Mouse (Mus musculus) heart, embryonic 15.5 days (tissue): ENCODE measurements around the gene A2ml1. TPM values are rescaled to one million over a fixed set of nuclear protein-coding genes. Genes with fewer than 3 reads are reported as not detected.

Source experiments
- ATAC-seq: fragments of 200-750 bp; cut with Nextera tagmentation; replicated peaks from 2 replicates; pipeline ENCODE4 v1.8.0; 2017; ENCODE audit warnings: low read depth, moderate TSS enrichment; ENCODE audit not compliant: insufficient number of reproducible peaks, insufficient read depth, low FRiP score
- H3K27ac ChIP-seq: fragments of 300-500 bp; sonication (generic); 2 replicates; pipeline ENCODE4 v1.5.1; 2015; ENCODE audit warnings: mild to moderate bottlenecking, inconsistent platforms
- H3K27me3 ChIP-seq: fragments of 300-500 bp; sonication (generic); 2 replicates; pipeline ENCODE4 v1.6.1; 2015; ENCODE audit warnings: inconsistent platforms
- H3K36me3 ChIP-seq: fragments of 300-500 bp; sonication (generic); 2 replicates; pipeline ENCODE4 v1.6.1; 2015; ENCODE audit warnings: mild to moderate bottlenecking, inconsistent platforms
- H3K4me1 ChIP-seq: fragments of 300-500 bp; sonication (generic); replicated peaks from 2 replicates; pipeline ENCODE4 v1.6.1; 2015; ENCODE audit warnings: inconsistent platforms
- H3K4me2 ChIP-seq: fragments of 300-500 bp; sonication (generic); 2 replicates; pipeline ENCODE4 v1.6.1; 2015; ENCODE audit warnings: inconsistent platforms, mild to moderate bottlenecking, moderate library complexity
- H3K4me3 ChIP-seq: fragments of 300-500 bp; sonication (generic); 2 replicates; pipeline ENCODE4 v1.5.1; 2015; ENCODE audit warnings: mild to moderate bottlenecking, inconsistent platforms
- H3K9ac ChIP-seq: fragments of 300-500 bp; sonication (generic); 2 replicates; pipeline ENCODE4 v1.6.1; 2015; ENCODE audit warnings: mild to moderate bottlenecking, inconsistent platforms
- H3K9me3 ChIP-seq: fragments of 300-500 bp; sonication (generic); replicated peaks from 2 replicates; pipeline ENCODE4 v1.6.1; 2016; ENCODE audit warnings: inconsistent platforms
- WGBS: fragments of 180-500 bp; shearing (Covaris S2); methylation state at CpG from one replicate; pipeline ENCODE4 v1.1.7; 2015; ENCODE audit warnings: mixed read lengths; 5-methylcytosine and 5-hydroxymethylcytosine counted together
- polyA plus RNA-seq: library from polyadenylated mRNA; unstranded; fragments of >200 nt; fragmentation: Nextera tagmentation; extraction: Ambion mirVana; gene quantifications from 2 replicates; pipeline ENCODE4 v1.2.1, GENCODE M21; 2015

The A2ml1 gene
- polyA plus RNA-seq, 1 experiment from 2014 or later = 0.98 TPM

- ATAC-seq = no peak
- H3K4me2 ChIP-seq = no peak overlapping the region
- H3K9me3 ChIP-seq = no peaks in the 10 kb centered on the region
- no peak overlapping the region for H3K9ac ChIP-seq
- no peak overlapping the region for H3K4me3 ChIP-seq
- 84% methylated on average over 7 of the region's 7 CpGs for WGBS
- H3K4me1 ChIP-seq = no peaks in the 10 kb centered on the region
- no peak overlapping the region for H3K27ac ChIP-seq
- no peaks in the 10 kb centered on the region for H3K27me3 ChIP-seq
- H3K36me3 ChIP-seq = no peaks in the 10 kb centered on the region
Observed at GRCm38 (mm10) chr6:128519159-128519558, 62.2 kb downstream of the A2ml1 start.

GRCm38 (mm10) chr6:128505676-128506236, 75.7 kb downstream of the A2ml1 start:
- 73% methylated on average over 2 of the region's 2 CpGs for WGBS
- H3K4me1 ChIP-seq = no peaks in the 10 kb centered on the region

GRCm38 (mm10) chr6:128504743-128505142, 76.7 kb downstream of the A2ml1 start:
- Histone ChIP-seq H3K9me3 (no peaks in the 10 kb centered on the region), H3K4me1 (no peaks in the 10 kb centered on the region), H3K4me2 (no peak overlapping the region), H3K36me3 (no peaks in the 10 kb centered on the region), H3K9ac (no peak overlapping the region), H3K27me3 (no peaks in the 10 kb centered on the region), H3K4me3 (no peak overlapping the region), H3K27ac (no peak overlapping the region)
- whole genome bisulfite sequencing = 71% methylated on average over 5 of the region's 5 CpGs
- ATAC-seq = no peak

More at GRCm38 (mm10) chr6:128505676-128506236, 75.7 kb downstream of the A2ml1 start:
- Histone ChIP-seq H3K36me3 (no peaks in the 10 kb centered on the region), H3K4me2 (no peak overlapping the region), H3K9me3 (no peaks in the 10 kb centered on the region), H3K9ac (no peak overlapping the region), H3K27ac (no peak overlapping the region), H3K4me3 (no peak overlapping the region), H3K27me3 (no peaks in the 10 kb centered on the region)
- ATAC-seq = no peak

GRCm38 (mm10) chr6:128495346-128495745, 86.1 kb downstream of the A2ml1 start:
- no peak for ATAC-seq
- no peaks in the 10 kb centered on the region for H3K27me3 ChIP-seq
- no peak overlapping the region for H3K4me2 ChIP-seq
- H3K4me1 ChIP-seq = peaks cover 7% of the 10 kb centered on the region; the same call in 1 of the 2 replicates
- H3K9ac ChIP-seq = no peak overlapping the region
- H3K27ac ChIP-seq = no peak overlapping the region
- no peaks in the 10 kb centered on the region for H3K36me3 ChIP-seq
- 66% methylated on average over 1 of the region's 1 CpGs for WGBS
- H3K9me3 ChIP-seq = no peaks in the 10 kb centered on the region
- no peak overlapping the region for H3K4me3 ChIP-seq

- H3K4me1 ChIP-seq = peaks cover 7% of the 10 kb centered on the region; the same call in 1 of the 2 replicates
- no peaks in the 10 kb centered on the region for H3K27me3 ChIP-seq
- no peak overlapping the region for H3K9ac ChIP-seq
- H3K4me2 ChIP-seq = no peak overlapping the region
- no peaks in the 10 kb centered on the region for H3K9me3 ChIP-seq
- no peak overlapping the region for H3K27ac ChIP-seq
- WGBS = 41% methylated on average over 15 of the region's 15 CpGs
- H3K4me3 ChIP-seq = no peak overlapping the region
- ATAC-seq = no peak
- no peaks in the 10 kb centered on the region for H3K36me3 ChIP-seq
Observed at GRCm38 (mm10) chr6:128494646-128495331, 86.6 kb downstream of the A2ml1 start.

GRCm38 (mm10) chr6:128491916-128492315, 89.5 kb downstream of the A2ml1 start:
- no peak for ATAC-seq
- Histone ChIP-seq H3K36me3 (no peaks in the 10 kb centered on the region), H3K27ac (no peak overlapping the region), H3K4me2 (no peak overlapping the region), H3K9ac (no peak overlapping the region), H3K4me3 (no peak overlapping the region), H3K4me1 (peaks cover 7% of the 10 kb centered on the region; the same call in 1 of the 2 replicates), H3K27me3 (no peaks in the 10 kb centered on the region), H3K9me3 (no peaks in the 10 kb centered on the region)
- 78% methylated on average over 4 of the region's 4 CpGs for WGBS

- no peaks in the 10 kb centered on the region for H3K9me3 ChIP-seq
- no peak overlapping the region for H3K9ac ChIP-seq
- peaks cover 7% of the 10 kb centered on the region; the same call in 1 of the 2 replicates for H3K4me1 ChIP-seq
- no peaks in the 10 kb centered on the region for H3K36me3 ChIP-seq
- H3K27me3 ChIP-seq = no peaks in the 10 kb centered on the region
- ATAC-seq = no peak
- 90% methylated on average over 10 of the region's 10 CpGs for WGBS
- no peak overlapping the region for H3K4me2 ChIP-seq
- no peak overlapping the region for H3K27ac ChIP-seq
- no peak overlapping the region for H3K4me3 ChIP-seq
Observed at GRCm38 (mm10) chr6:128490141-128490540, 91.3 kb downstream of the A2ml1 start.

Other genes with a start within 250 kb of the A2ml1 start
- 9.0 and 13.3 TPM in 2 replicates for gene Tulp3, start 225.8 kb downstream of the A2ml1 start, polyA plus RNA-seq
- gene Rhno1, start 218.7 kb downstream of the A2ml1 start, polyA plus RNA-seq = 69.7 and 80.4 TPM in 2 replicates
- 18.1 and 28.4 TPM in 2 replicates for gene Foxm1, start 218.6 kb downstream of the A2ml1 start, polyA plus RNA-seq
- gene Tex52, start 206.2 kb downstream of the A2ml1 start, polyA plus RNA-seq = 0.18 and 0.39 TPM in 2 replicates
- not detected in 2 replicates for gene Gm44596, start 206.1 kb downstream of the A2ml1 start, polyA plus RNA-seq
- gene Nrip2, start 182.3 kb downstream of the A2ml1 start, polyA plus RNA-seq = 2.3 and 4.0 TPM in 2 replicates
- gene Itfg2, start 156.7 kb downstream of the A2ml1 start, polyA plus RNA-seq = 21.8 and 33.7 TPM in 2 replicates
- 245 and 276 TPM in 2 replicates for gene Fkbp4, start 142.9 kb downstream of the A2ml1 start, polyA plus RNA-seq
- gene Pzp, start 54.9 kb downstream of the A2ml1 start, polyA plus RNA-seq = 0.28 and 2.3 TPM in 2 replicates
- 0.20 TPM in 1 of 2 replicates, not detected in the other for gene Klrb1a, start 41.9 kb upstream of the A2ml1 start, polyA plus RNA-seq
- gene Clec2h, start 80.8 kb upstream of the A2ml1 start, polyA plus RNA-seq = not detected in 2 replicates
- not detected in 2 replicates for gene Klrb1, start 141.5 kb upstream of the A2ml1 start, polyA plus RNA-seq
- gene Klrb1c, start 207.6 kb upstream of the A2ml1 start, polyA plus RNA-seq = 0.10 and 0.11 TPM in 2 replicates
- not detected in 2 replicates for gene Gm44511, start 244.7 kb upstream of the A2ml1 start, polyA plus RNA-seq
- gene Klrb1b, start 244.7 kb upstream of the A2ml1 start, polyA plus RNA-seq = 0.15 and 0.37 TPM in 2 replicates